Mouse (Mus musculus): ENCODE results near the gene Kbtbd2. TPM values are rescaled to one million over a fixed set of nuclear protein-coding genes. Genes with fewer than 3 reads are reported as not detected.

Gene Kbtbd2
- polyA plus RNA-seq, 1 experiment, result 99.1 TPM

- peaks cover 49% of the 10 kb centered on the region for H3K36me3 ChIP-seq (ENCODE audit: control insufficient read depth, insufficient read depth, low read length, poor library complexity, severe bottlenecking)
- TF ChIP-seq EP300 (IDR thresholded peaks at IDR 0.05; ENCODE audit: insufficient read depth, low read depth, low read length) (no peak), POLR2A (IDR thresholded peaks at IDR 0.05; ENCODE audit: insufficient read depth, low read length) (no peak), CTCF (IDR thresholded peaks at IDR 0.05; ENCODE audit: low read depth, low read length) (no peak)
- no peaks in the 10 kb centered on the region for H3K27me3 ChIP-seq (ENCODE audit: control insufficient read depth, insufficient read depth, low read length, poor library complexity, severe bottlenecking)
- no peak overlapping the region for H3K27ac ChIP-seq (ENCODE audit: insufficient read depth, low read length)
- no peak overlapping the region for H3K4me3 ChIP-seq (ENCODE audit: low read depth, low read length)
- no peaks in the 10 kb centered on the region for H3K9me3 ChIP-seq (replicated peaks; ENCODE audit: control insufficient read depth, insufficient read depth, low read length, poor library complexity, severe bottlenecking)
- no peak overlapping the region for H3K9ac ChIP-seq (ENCODE audit: low read depth, poor library complexity, severe bottlenecking)
- peaks cover 2% of the 10 kb centered on the region for H3K4me1 ChIP-seq (ENCODE audit: control insufficient read depth, insufficient read depth, low read length)
These were observed 13.9 kb downstream of the Kbtbd2 start for GRCm38 (mm10) chr6:56783561-56784272.

DNA sequence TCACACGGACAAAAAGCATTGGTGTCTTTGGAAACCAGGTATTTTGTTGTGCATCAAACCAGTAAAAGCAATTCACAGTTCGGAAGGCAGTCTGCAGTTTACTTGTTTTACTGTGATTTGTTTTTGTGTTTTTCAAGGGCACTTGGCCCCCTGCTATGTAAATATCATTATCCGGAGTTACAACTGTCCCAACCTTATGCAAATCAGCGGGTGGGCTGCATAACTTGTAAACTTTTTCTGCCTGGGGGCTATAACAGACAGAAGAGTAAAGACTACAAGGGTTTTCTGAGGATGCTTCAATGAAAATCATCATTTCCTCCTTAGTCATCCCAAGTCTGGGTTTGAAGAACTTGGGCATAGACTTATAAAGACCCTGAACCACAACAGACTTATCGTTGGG is 18.0 kb downstream of the Kbtbd2 start:
- no peaks in the 10 kb centered on the region for H3K27me3 ChIP-seq (ENCODE audit: control insufficient read depth, insufficient read depth, low read length, poor library complexity, severe bottlenecking)
- peaks cover 4% of the 10 kb centered on the region for H3K4me1 ChIP-seq (ENCODE audit: control insufficient read depth, insufficient read depth, low read length)
- H3K36me3 ChIP-seq (ENCODE audit: control insufficient read depth, insufficient read depth, low read length, poor library complexity, severe bottlenecking), result peaks cover 33% of the 10 kb centered on the region
- H3K4me3 ChIP-seq (ENCODE audit: low read depth, low read length), result no peak overlapping the region
- TF ChIP-seq POLR2A (IDR thresholded peaks at IDR 0.05; ENCODE audit: insufficient read depth, low read length), result no peak
- TF ChIP-seq CTCF (IDR thresholded peaks at IDR 0.05; ENCODE audit: low read depth, low read length), result no peak
- no peak for TF ChIP-seq EP300 (IDR thresholded peaks at IDR 0.05; ENCODE audit: insufficient read depth, low read depth, low read length)
- no peaks in the 10 kb centered on the region for H3K9me3 ChIP-seq (replicated peaks; ENCODE audit: control insufficient read depth, insufficient read depth, low read length, poor library complexity, severe bottlenecking)
- H3K27ac ChIP-seq (ENCODE audit: insufficient read depth, low read length), result peak overlapping the region; percentile 61
- no peak overlapping the region for H3K9ac ChIP-seq (ENCODE audit: low read depth, poor library complexity, severe bottlenecking)

- TF ChIP-seq EP300 (IDR thresholded peaks at IDR 0.05; ENCODE audit: insufficient read depth, low read depth, low read length) (no peak), CTCF (IDR thresholded peaks at IDR 0.05; ENCODE audit: low read depth, low read length) (no peak), POLR2A (IDR thresholded peaks at IDR 0.05; ENCODE audit: insufficient read depth, low read length) (no peak)
- Histone ChIP-seq H3K9ac (ENCODE audit: low read depth, poor library complexity, severe bottlenecking) (no peak overlapping the region), H3K4me3 (ENCODE audit: low read depth, low read length) (no peak overlapping the region), H3K36me3 (ENCODE audit: control insufficient read depth, insufficient read depth, low read length, poor library complexity, severe bottlenecking) (peaks cover 22% of the 10 kb centered on the region), H3K9me3 (replicated peaks; ENCODE audit: control insufficient read depth, insufficient read depth, low read length, poor library complexity, severe bottlenecking) (no peaks in the 10 kb centered on the region), H3K27ac (ENCODE audit: insufficient read depth, low read length) (no peak overlapping the region), H3K4me1 (ENCODE audit: control insufficient read depth, insufficient read depth, low read length) (peaks cover 4% of the 10 kb centered on the region), H3K27me3 (ENCODE audit: control insufficient read depth, insufficient read depth, low read length, poor library complexity, severe bottlenecking) (no peaks in the 10 kb centered on the region)
These were observed 21.8 kb downstream of the Kbtbd2 start for GRCm38 (mm10) chr6:56775816-56776215.

DNA sequence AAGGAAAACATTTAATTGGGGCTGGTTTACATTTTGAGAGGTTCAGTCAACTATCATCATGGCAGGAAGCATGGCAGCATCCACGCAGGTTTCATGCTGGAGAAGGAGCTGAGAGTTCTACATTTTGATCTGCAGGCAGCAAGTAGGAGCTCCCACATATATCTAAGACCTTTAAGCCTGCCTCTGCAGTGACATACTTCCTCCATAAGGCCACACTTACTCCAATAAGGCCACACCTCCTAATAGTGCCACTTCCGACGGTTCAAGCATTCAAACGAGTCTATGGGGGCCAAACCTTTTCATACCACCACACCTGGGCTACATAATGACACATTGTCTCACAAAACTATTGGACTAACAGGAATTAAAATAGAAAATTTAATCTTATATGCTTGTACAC is 31.9 kb downstream of the Kbtbd2 start:
- TF ChIP-seq CTCF (IDR thresholded peaks at IDR 0.05; ENCODE audit: low read depth, low read length), result no peak
- TF ChIP-seq EP300 (IDR thresholded peaks at IDR 0.05; ENCODE audit: insufficient read depth, low read depth, low read length), result no peak
- TF ChIP-seq POLR2A (IDR thresholded peaks at IDR 0.05; ENCODE audit: insufficient read depth, low read length), result no peak
- Histone ChIP-seq H3K36me3 (ENCODE audit: control insufficient read depth, insufficient read depth, low read length, poor library complexity, severe bottlenecking) (peaks cover 4% of the 10 kb centered on the region), H3K27ac (ENCODE audit: insufficient read depth, low read length) (no peak overlapping the region)

GRCm38 (mm10) chr6:56765265-56765664 is 32.3 kb downstream of the Kbtbd2 start:
- Histone ChIP-seq H3K4me3 (ENCODE audit: low read depth, low read length) (no peak overlapping the region), H3K4me1 (ENCODE audit: control insufficient read depth, insufficient read depth, low read length) (no peaks in the 10 kb centered on the region), H3K9me3 (replicated peaks; ENCODE audit: control insufficient read depth, insufficient read depth, low read length, poor library complexity, severe bottlenecking) (no peaks in the 10 kb centered on the region), H3K9ac (ENCODE audit: low read depth, poor library complexity, severe bottlenecking) (no peak overlapping the region), H3K27ac (ENCODE audit: insufficient read depth, low read length) (no peak overlapping the region), H3K27me3 (ENCODE audit: control insufficient read depth, insufficient read depth, low read length, poor library complexity, severe bottlenecking) (no peaks in the 10 kb centered on the region), H3K36me3 (ENCODE audit: control insufficient read depth, insufficient read depth, low read length, poor library complexity, severe bottlenecking) (peaks cover 4% of the 10 kb centered on the region)
- TF ChIP-seq EP300 (IDR thresholded peaks at IDR 0.05; ENCODE audit: insufficient read depth, low read depth, low read length) (no peak), CTCF (IDR thresholded peaks at IDR 0.05; ENCODE audit: low read depth, low read length) (no peak), POLR2A (IDR thresholded peaks at IDR 0.05; ENCODE audit: insufficient read depth, low read length) (no peak)

More for the DNA sequence above, 31.9 kb downstream of the Kbtbd2 start:
- no peaks in the 10 kb centered on the region for H3K4me1 ChIP-seq (ENCODE audit: control insufficient read depth, insufficient read depth, low read length)
- no peaks in the 10 kb centered on the region for H3K9me3 ChIP-seq (replicated peaks; ENCODE audit: control insufficient read depth, insufficient read depth, low read length, poor library complexity, severe bottlenecking)
- no peak overlapping the region for H3K9ac ChIP-seq (ENCODE audit: low read depth, poor library complexity, severe bottlenecking)
- H3K4me3 ChIP-seq (ENCODE audit: low read depth, low read length), result no peak overlapping the region
- no peaks in the 10 kb centered on the region for H3K27me3 ChIP-seq (ENCODE audit: control insufficient read depth, insufficient read depth, low read length, poor library complexity, severe bottlenecking)

DNA sequence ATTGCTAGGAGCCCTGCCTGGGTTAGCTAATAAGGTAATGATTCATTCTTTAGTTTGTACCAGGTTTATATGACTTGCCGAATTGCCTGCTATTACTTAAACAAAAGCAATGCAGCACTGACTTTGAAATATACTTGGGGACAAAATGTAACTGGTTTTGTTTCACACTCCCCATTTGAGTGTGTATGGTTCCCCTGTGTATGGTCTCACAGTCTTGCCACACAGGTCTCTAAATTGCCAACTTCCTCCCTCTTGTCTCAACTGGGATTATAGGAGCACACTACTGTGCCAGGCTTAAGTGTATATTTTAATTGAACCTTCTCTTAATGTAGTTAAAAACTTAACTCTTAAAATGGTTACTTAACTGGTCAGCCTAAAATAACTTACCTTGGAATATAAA is 38.3 kb downstream of the Kbtbd2 start:
- H3K27me3 ChIP-seq (ENCODE audit: control insufficient read depth, insufficient read depth, low read length, poor library complexity, severe bottlenecking), result no peaks in the 10 kb centered on the region
- H3K4me3 ChIP-seq (ENCODE audit: low read depth, low read length), result no peak overlapping the region
- no peaks in the 10 kb centered on the region for H3K9me3 ChIP-seq (replicated peaks; ENCODE audit: control insufficient read depth, insufficient read depth, low read length, poor library complexity, severe bottlenecking)
- H3K4me1 ChIP-seq (ENCODE audit: control insufficient read depth, insufficient read depth, low read length), result no peaks in the 10 kb centered on the region
- H3K9ac ChIP-seq (ENCODE audit: low read depth, poor library complexity, severe bottlenecking), result no peak overlapping the region
- no peak for TF ChIP-seq EP300 (IDR thresholded peaks at IDR 0.05; ENCODE audit: insufficient read depth, low read depth, low read length)
- no peak for TF ChIP-seq POLR2A (IDR thresholded peaks at IDR 0.05; ENCODE audit: insufficient read depth, low read length)
- TF ChIP-seq CTCF (IDR thresholded peaks at IDR 0.05; ENCODE audit: low read depth, low read length), result no peak
- no peak overlapping the region for H3K27ac ChIP-seq (ENCODE audit: insufficient read depth, low read length)
- H3K36me3 ChIP-seq (ENCODE audit: control insufficient read depth, insufficient read depth, low read length, poor library complexity, severe bottlenecking), result peaks cover 8% of the 10 kb centered on the region

All from ES-Bruce4 (cell line).